Mouse (Mus musculus): ENCODE measurements around the gene Ccdc153. TPM values are rescaled to one million over a fixed set of nuclear protein-coding genes. Genes with fewer than 3 reads are reported as not detected.

Ccdc153 gene
- polyA plus RNA-seq, 2 experiments from 2014 or later, result not detected

DNA sequence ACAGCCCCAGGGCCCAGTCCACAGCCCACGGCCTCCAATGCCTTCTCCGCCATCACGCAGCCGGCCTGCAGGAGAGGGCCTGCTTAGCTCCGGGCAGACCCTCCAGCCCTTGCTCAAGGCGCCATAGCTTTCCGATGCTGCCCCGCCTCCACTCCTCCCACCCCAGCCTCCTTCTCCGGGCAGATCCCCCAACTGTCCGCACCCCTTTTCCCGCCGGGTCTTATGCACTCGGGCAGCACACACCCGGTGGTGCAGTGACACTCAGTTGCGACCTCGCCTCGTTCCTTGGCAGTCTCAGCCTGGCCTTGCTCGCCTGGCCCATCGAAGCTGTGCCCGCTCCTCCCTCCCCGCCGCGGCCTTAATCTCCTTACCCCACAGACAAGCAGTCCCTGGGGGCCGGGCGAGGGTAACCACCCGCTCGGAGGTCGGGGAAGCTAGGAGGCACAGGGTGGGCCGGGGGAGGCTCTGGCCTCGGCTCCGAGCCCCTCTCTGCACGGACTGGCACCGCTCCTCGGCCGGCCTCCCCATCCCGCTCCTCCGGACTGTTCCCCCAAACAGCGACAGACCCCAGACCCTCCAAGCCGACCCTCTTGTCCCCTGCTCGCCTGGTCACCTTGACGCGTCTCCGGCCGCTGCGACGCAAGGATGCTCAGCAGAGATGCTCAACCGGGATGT lies 47.1 kb downstream of the Ccdc153 start:
- ATAC-seq, result peak; percentile 32

DNA sequence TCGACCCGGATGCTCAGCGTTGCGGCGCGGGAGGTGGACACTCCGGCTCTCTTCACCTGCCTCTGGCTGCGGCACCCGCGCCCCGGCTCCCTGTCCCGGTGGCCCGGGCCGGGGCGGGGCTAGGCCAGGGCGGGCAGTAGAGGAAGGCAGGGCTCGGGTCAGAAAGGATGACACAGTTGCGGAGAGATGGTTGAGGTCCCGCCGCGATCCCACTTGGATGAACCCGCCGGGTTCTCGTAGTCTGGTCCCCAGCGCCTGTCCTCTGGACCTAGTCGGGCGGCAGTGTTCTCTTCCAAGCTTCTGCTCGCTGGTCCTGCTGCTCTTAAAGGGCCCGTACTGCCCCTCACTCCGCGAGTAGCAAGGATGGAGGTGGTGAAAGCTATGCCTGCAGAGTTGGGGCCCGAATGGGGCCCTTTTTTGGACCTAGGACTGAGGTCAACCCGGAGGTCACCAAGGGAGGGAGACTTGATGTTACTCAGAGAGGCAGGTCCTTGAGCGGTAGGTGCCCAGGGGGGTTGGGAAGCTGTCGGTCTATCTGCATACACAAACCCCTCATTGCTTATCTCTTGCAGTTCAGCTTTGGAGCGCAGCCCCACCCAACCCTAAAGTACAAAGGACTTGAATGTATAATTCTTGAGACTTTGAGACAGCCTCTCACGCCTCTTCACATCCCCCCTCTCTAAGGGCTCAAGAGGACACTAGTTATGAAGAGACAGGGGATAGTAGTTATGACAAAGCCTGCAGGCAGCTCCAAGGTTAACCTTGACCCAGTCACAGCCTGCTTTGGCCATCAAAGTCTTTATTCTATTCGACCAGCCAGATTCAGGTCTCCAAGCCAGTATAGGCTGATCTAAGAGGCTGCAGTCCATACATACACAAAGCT lies 47.8 kb downstream of the Ccdc153 start, which contains the start of gene Abcg4:
TSS of gene Abcg4 (minus strand) at position 540 of the 883 bp plus-strand sequence.
- ATAC-seq, result peak; percentile 26

DNA sequence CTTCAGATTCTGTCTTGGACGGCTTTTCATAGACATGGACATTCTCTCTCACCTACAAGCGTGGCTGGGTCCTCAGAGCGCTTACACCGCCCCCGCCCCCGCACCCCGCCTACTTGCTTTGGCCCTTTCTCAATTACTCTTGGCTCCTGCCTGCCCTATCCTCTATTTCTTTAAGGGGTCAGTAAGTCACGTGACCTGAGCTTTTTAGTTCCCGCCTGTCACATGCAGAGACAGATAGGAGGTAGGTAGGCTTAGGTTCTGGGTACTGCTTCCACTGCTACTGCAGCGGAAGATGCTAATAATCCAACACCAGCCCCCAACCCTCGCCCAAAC lies 48.4 kb downstream of the Ccdc153 start:
- ATAC-seq, result no peak

DNA sequence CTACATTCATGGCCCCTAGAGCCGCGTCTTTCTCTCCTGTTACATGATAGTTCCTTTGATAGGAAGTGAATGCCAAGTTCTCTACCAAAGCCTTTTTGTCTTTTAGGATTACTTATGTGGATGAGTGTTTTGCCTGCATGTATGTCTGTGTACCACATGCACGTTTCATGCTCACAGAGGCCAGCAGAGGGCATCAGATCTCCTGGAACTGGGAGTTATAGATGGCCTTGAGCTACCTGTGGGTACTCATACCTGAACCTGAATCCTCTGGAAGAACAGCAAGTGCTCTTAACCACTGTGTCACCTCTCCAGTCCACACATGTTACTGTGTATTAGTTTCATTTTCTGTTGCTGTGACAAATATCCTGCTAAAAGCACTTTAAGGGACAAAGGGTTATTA lies 52.0 kb downstream of the Ccdc153 start:
- peak; percentile 45 for ATAC-seq

Other genes with a start within 250 kb of the Ccdc153 start
- 100 to 1,000 TPM; 107 to 154 TPM for gene Thy1, start 197.3 kb upstream of the Ccdc153 start, polyA plus RNA-seq (2017; shearing (Covaris generic))
- 1 to 10 TPM; 3.7 to 5.2 TPM for gene Usp2, start 173.7 kb upstream of the Ccdc153 start, polyA plus RNA-seq (2017; shearing (Covaris generic))
- gene Mfrp, start 138.9 kb upstream of the Ccdc153 start, polyA plus RNA-seq (2017; shearing (Covaris generic)), result not detected
- gene C1qtnf5, start 133.4 kb upstream of the Ccdc153 start, polyA plus RNA-seq (2017; shearing (Covaris generic)), result not detected
- gene Gm49380, start 127.2 kb upstream of the Ccdc153 start, polyA plus RNA-seq (2017; shearing (Covaris generic)), result not detected
- gene Rnf26, start 127.2 kb upstream of the Ccdc153 start, polyA plus RNA-seq (2017; shearing (Covaris generic)), result 1 to 10 TPM; 4.9 to 5.0 TPM
- gene Mcam, start 106.2 kb upstream of the Ccdc153 start, polyA plus RNA-seq (2017; shearing (Covaris generic)), result under 1 TPM in 1 of 2 experiments, not detected in 1; 0.34 TPM
- gene Cbl, start 6.6 kb upstream of the Ccdc153 start, polyA plus RNA-seq (2017; shearing (Covaris generic)), result 10 to 100 TPM; 22.7 to 23.0 TPM
- gene Pdzd3, start 10.8 kb downstream of the Ccdc153 start, polyA plus RNA-seq (2017; shearing (Covaris generic)), result not detected
- 1 to 10 TPM; 3.7 to 7.3 TPM for gene Nlrx1, start 27.9 kb downstream of the Ccdc153 start, polyA plus RNA-seq (2017; shearing (Covaris generic))
- not detected for gene Abcg4, start 47.9 kb downstream of the Ccdc153 start, polyA plus RNA-seq (2017; shearing (Covaris generic))
- 10 to 100 TPM; 20.0 to 23.4 TPM for gene Hinfp, start 65.0 kb downstream of the Ccdc153 start, polyA plus RNA-seq (2017; shearing (Covaris generic))
- 1 to 10 TPM; 3.2 to 3.6 TPM for gene C2cd2l, start 79.6 kb downstream of the Ccdc153 start, polyA plus RNA-seq (2017; shearing (Covaris generic))
- 10 to 100 TPM; 15.7 to 16.0 TPM for gene Dpagt1, start 85.3 kb downstream of the Ccdc153 start, polyA plus RNA-seq (2017; shearing (Covaris generic))
- gene H2afx, start 94.0 kb downstream of the Ccdc153 start, polyA plus RNA-seq (2017; shearing (Covaris generic)), result 10 to 100 TPM; 11.3 to 14.7 TPM
- gene Hmbs, start 103.6 kb downstream of the Ccdc153 start, polyA plus RNA-seq (2017; shearing (Covaris generic)), result 10 to 100 TPM; 23.7 to 24.0 TPM
- 10 to 100 TPM; 55.6 to 86.7 TPM for gene Vps11, start 121.0 kb downstream of the Ccdc153 start, polyA plus RNA-seq (2017; shearing (Covaris generic))
- gene Hyou1, start 138.8 kb downstream of the Ccdc153 start, polyA plus RNA-seq (2017; shearing (Covaris generic)), result 10 to 100 TPM; 13.6 to 18.3 TPM
- 10 to 100 TPM; 16.1 to 19.7 TPM for gene Slc37a4, start 156.2 kb downstream of the Ccdc153 start, polyA plus RNA-seq (2017; shearing (Covaris generic))
- gene Rps25, start 166.5 kb downstream of the Ccdc153 start, polyA plus RNA-seq (2017; shearing (Covaris generic)), result 1,000 to 10,000 TPM; 2,962 to 3,624 TPM
- gene Trappc4, start 166.9 kb downstream of the Ccdc153 start, polyA plus RNA-seq (2017; shearing (Covaris generic)), result 100 to 1,000 TPM; 143 to 153 TPM
- gene Ccdc84, start 177.9 kb downstream of the Ccdc153 start, polyA plus RNA-seq (2017; shearing (Covaris generic)), result 10 to 100 TPM; 24.7 to 27.2 TPM
- gene Foxr1, start 200.5 kb downstream of the Ccdc153 start, polyA plus RNA-seq (2017; shearing (Covaris generic)), result under 1 TPM in 1 of 2 experiments, not detected in 1; 0.43 TPM
- gene Upk2, start 214.3 kb downstream of the Ccdc153 start, polyA plus RNA-seq (2017; shearing (Covaris generic)), result not detected
- gene Bcl9l, start 242.1 kb downstream of the Ccdc153 start, polyA plus RNA-seq (2017; shearing (Covaris generic)), result 10 to 100 TPM; 13.3 to 17.6 TPM

All from CD4-positive, CD25-positive, alpha-beta regulatory T cell, adult 4 months (primary cell).